16 mouse cellular contexts compared by ENCODE assay signal in genomic region chr3:96504931-96505330, GRCm38 (mm10).
DNase-seq lines count a peak whose midpoint lies in the region.
"Had no signal": no experiment of that assay in that cellular context is flagged by ENCODE, and none has a peak within 500 bp of the region (broad histone marks: within the 10 kb centered on the region; RNA-seq: fewer than 3 reads in every experiment).

No protein-coding gene starts in this region.

- DNase-seq in heart, adult 11 months = peak; percentile 85
- no peak for DNase-seq in heart, adult 9 months (ENCODE audit: low spot score in 2 of 2)
- peak; percentile 2 for DNase-seq in kidney, postnatal 10 days
- no peak for DNase-seq in kidney, postnatal 4 days
- peak; percentile 1 for DNase-seq in urinary bladder, postnatal 14 days (ENCODE audit: low spot score)
- no peak for DNase-seq in urinary bladder, postnatal 25 days (ENCODE audit: low spot score)
- DNase-seq: adrenal gland, adult 8-10 months; adrenal gland, postnatal 25 days; cerebellum, adult 11-12 months; cerebellum, adult 8-10 months; cerebellum, postnatal 10 days; cerebellum, postnatal 36 days; embryo, embryonic 11 days; forebrain, postnatal 0 days; gastrocnemius, adult 2 months; gastrocnemius, postnatal 36 days had no signal

Comparison
In these comparisons a context has a peak if more than half of its experiments do, and no peak if none do; other contexts are left out.
1. DNase-seq: peak in heart, adult 11 months (single experiment), kidney, postnatal 10 days (single experiment) and urinary bladder, postnatal 14 days (single experiment); none in heart, adult 9 months (0 of 2), kidney, postnatal 4 days (0 of 2) and urinary bladder, postnatal 25 days (single experiment).